Mouse (Mus musculus): ENCODE measurements around the gene Lamtor5.
A peak's percentile ranks its signal among the peaks of the same experiment; 100 is the strongest.

Gene Lamtor5

GRCm38 (mm10) chr3:107317338-107317737, 38.7 kb downstream of the Lamtor5 start:
- TF ChIP-seq GATA4 (IDR thresholded peaks at IDR 0.05; ENCODE audit: insufficient replicate concordance, low read length): no peak

GRCm38 (mm10) chr3:107321141-107321540, 42.5 kb downstream of the Lamtor5 start:
- no peak for TF ChIP-seq GATA4 (IDR thresholded peaks at IDR 0.05; ENCODE audit: insufficient replicate concordance, low read length)

GRCm38 (mm10) chr3:107321776-107322175, 43.1 kb downstream of the Lamtor5 start:
- TF ChIP-seq GATA4 (IDR thresholded peaks at IDR 0.05; ENCODE audit: insufficient replicate concordance, low read length): no peak

GRCm38 (mm10) chr3:107326442-107326841, 47.8 kb downstream of the Lamtor5 start:
- TF ChIP-seq GATA4 (IDR thresholded peaks at IDR 0.05; ENCODE audit: insufficient replicate concordance, low read length): no peak

- TF ChIP-seq GATA4 (IDR thresholded peaks at IDR 0.05; ENCODE audit: insufficient replicate concordance, low read length): no peak
These were observed 52.1 kb downstream of the Lamtor5 start for GRCm38 (mm10) chr3:107330503-107331424.

GRCm38 (mm10) chr3:107331746-107332126, 53.1 kb downstream of the Lamtor5 start:
- no peak for TF ChIP-seq GATA4 (IDR thresholded peaks at IDR 0.05; ENCODE audit: insufficient replicate concordance, low read length)

- TF ChIP-seq GATA4 (IDR thresholded peaks at IDR 0.05; ENCODE audit: insufficient replicate concordance, low read length): peak; percentile 42; the same call in 1 of the 2 replicates
These were observed 53.7 kb downstream of the Lamtor5 start for GRCm38 (mm10) chr3:107332127-107332959.

- TF ChIP-seq GATA4 (IDR thresholded peaks at IDR 0.05; ENCODE audit: insufficient replicate concordance, low read length): no peak
These were observed 54.3 kb downstream of the Lamtor5 start for GRCm38 (mm10) chr3:107332960-107333380.
